Mouse (Mus musculus): ENCODE data around the gene Amn. TPM values are rescaled to one million over a fixed set of nuclear protein-coding genes. Genes with fewer than 3 reads are reported as not detected.

Amn gene
- polyA plus RNA-seq (2012; rRNA removed), result 0.43 and 0.66 TPM in 2 replicates

DNA sequence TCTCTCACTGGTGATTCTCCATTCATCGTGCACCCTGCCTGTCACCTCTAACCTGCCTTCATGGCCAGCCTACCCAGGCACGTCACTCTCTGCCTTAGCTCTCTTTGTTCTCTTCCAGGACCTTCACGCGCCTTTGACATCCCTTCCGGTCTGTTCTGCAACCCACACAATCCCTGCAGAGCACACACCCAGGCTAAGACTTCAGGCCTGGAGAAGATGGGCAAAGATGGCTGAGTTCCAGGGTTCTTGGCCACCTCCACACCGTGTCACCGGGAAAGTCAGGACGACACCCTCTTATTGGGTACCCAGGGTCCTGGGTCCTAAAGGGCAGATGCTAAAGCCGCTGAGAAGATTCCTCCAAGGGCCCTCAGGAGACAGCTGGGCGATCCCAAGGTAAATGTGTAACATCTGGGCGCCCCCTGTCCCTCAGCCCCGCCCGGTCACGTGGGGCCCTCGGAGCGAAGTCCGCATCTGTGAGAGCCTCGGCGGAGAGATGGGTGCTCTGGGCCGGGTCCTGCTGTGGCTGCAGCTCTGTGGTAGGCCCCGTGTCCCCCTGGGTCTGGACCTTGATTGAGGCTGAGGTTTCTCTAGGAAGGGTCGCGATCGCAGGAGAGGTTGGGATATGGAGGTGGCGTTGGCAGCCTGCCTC lies at the start of gene Amn:
Amn (plus strand) TSS at position 467 of the 649 bp plus-strand sequence.
- TF ChIP-seq CTCF (IDR thresholded peaks at IDR 0.05; ENCODE audit: insufficient read depth, low read length), result no peak
- no peak for TF ChIP-seq POLR2A (IDR thresholded peaks at IDR 0.05; ENCODE audit: borderline replicate concordance, extremely low read depth, low read depth, low read length)
- no peak for DNase-seq
- no peak within 1 kb of the TSS for H3K4me3 ChIP-seq (replicated peaks; ENCODE audit: extremely low read depth, low read depth, low read length)
- peaks cover 10% of the 10 kb centered on the region for H3K4me1 ChIP-seq (ENCODE audit: control insufficient read depth, insufficient read depth, low read length)
- 30% methylated on average over 25 of the region's 25 CpGs for WGBS

DNA sequence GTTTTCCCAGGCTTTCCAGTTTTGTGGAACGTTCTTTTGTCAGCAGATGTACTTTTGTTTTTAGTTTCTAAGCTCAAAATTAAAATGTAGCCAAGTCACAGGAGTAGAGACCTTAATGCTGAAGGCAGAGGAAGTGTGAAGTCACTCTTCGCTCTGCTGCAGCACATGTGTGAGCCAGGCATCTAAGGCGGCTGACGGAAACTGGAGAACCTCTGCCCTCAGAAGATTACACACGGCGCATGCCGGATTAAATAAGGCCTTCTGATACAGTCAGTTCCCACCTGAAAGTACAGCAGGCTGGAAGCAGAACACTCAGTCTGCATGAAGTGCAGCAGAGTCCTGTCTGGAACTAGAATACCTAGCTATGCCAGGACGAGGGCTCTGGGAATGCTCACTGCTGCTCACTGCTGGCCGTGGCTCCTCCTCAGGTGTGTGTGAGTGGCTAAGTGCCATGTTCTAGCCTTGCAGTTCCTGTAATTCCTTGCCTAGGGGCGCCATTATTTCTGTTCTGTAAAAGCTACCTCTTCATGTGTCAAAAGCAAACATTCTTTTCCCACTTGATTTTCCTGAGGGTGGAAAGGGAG lies 45.6 kb upstream of the Amn start:
- TF ChIP-seq CTCF (IDR thresholded peaks at IDR 0.05; ENCODE audit: insufficient read depth, low read length), result no peak
- Histone ChIP-seq H3K4me1 (ENCODE audit: control insufficient read depth, insufficient read depth, low read length) (no peaks in the 10 kb centered on the region), H3K4me3 (replicated peaks; ENCODE audit: extremely low read depth, low read depth, low read length) (no peak overlapping the region)
- peak; percentile 17 for DNase-seq
- 59% methylated on average over 10 of the region's 10 CpGs for WGBS

DNA sequence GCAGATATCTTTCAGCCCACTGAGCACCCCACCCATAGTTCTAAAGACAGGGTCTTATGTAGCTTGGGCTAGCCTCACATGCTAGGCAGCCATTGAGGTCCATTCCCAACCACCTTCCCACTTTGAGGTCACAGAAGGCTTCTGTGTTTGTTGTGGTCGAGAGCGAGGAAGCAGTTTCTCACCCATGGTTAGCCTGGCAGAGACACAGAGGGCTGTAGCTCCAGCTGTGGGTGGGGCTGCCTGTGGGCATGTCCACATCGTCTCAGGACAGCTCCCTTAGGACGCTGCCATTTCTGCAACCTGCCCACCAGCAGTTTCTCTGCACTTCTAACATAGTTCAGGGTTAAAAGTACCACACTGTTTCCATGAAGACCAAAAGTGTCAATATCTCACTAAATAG lies 43.5 kb upstream of the Amn start:
- no peaks in the 10 kb centered on the region for H3K4me1 ChIP-seq (ENCODE audit: control insufficient read depth, insufficient read depth, low read length)
- TF ChIP-seq POLR2A (IDR thresholded peaks at IDR 0.05; ENCODE audit: borderline replicate concordance, extremely low read depth, low read depth, low read length), result no peak
- no peak for TF ChIP-seq CTCF (IDR thresholded peaks at IDR 0.05; ENCODE audit: insufficient read depth, low read length)
- 45% methylated on average over 4 of the region's 4 CpGs for WGBS
- no peak overlapping the region for H3K4me3 ChIP-seq (replicated peaks; ENCODE audit: extremely low read depth, low read depth, low read length)
- no peak for DNase-seq

DNA sequence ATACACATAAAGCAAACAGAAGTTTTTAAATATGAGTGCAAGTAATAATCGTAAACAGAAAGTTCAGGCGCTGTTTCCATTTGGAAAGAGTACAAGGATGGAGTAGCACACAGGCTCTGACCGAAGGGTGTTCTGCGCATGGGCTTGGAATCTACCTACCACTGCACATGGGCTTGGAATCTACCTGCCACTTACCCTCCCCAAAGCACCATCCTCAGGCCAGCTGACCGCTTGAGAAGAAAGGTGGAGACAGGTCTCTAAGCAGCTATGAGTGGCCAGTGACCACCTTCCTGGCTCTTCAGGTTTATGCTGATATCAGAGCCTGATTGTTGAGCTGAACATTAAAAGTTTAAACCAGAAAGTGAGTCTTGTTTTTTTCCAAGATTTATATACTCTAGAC lies 42.4 kb upstream of the Amn start:
- TF ChIP-seq CTCF (IDR thresholded peaks at IDR 0.05; ENCODE audit: insufficient read depth, low read length), result no peak
- no peak for TF ChIP-seq POLR2A (IDR thresholded peaks at IDR 0.05; ENCODE audit: borderline replicate concordance, extremely low read depth, low read depth, low read length)
- no peak for DNase-seq
- H3K4me1 ChIP-seq (ENCODE audit: control insufficient read depth, insufficient read depth, low read length), result no peaks in the 10 kb centered on the region
- WGBS, result 76% methylated on average over 5 of the region's 5 CpGs
- no peak overlapping the region for H3K4me3 ChIP-seq (replicated peaks; ENCODE audit: extremely low read depth, low read depth, low read length)

DNA sequence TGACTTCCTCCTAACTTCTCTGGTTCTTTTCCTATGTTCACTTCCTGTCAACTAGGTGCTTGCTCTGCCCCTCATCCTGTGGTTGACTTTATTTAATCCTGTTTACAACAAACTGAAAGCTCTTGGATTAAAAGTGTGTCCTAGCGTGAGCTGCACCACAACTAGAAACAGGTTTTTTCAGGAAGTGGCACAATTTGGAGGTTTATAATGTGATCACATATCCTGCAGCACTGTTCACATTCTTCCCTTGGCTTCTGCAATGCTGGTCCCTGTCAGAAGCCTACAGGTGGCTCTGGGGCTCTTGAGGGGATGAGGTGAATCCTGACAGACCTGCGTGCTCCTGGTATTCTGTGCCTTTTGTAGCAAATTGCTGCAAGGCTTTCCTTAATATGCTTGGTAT lies 40.1 kb upstream of the Amn start:
- Histone ChIP-seq H3K4me3 (replicated peaks; ENCODE audit: extremely low read depth, low read depth, low read length) (no peak overlapping the region), H3K4me1 (ENCODE audit: control insufficient read depth, insufficient read depth, low read length) (peaks cover 3% of the 10 kb centered on the region; the same call in 1 of the 2 replicates)
- no peak for DNase-seq
- 76% methylated on average over 2 of the region's 2 CpGs for WGBS
- TF ChIP-seq CTCF (IDR thresholded peaks at IDR 0.05; ENCODE audit: insufficient read depth, low read length) (no peak), POLR2A (IDR thresholded peaks at IDR 0.05; ENCODE audit: borderline replicate concordance, extremely low read depth, low read depth, low read length) (no peak)

DNA sequence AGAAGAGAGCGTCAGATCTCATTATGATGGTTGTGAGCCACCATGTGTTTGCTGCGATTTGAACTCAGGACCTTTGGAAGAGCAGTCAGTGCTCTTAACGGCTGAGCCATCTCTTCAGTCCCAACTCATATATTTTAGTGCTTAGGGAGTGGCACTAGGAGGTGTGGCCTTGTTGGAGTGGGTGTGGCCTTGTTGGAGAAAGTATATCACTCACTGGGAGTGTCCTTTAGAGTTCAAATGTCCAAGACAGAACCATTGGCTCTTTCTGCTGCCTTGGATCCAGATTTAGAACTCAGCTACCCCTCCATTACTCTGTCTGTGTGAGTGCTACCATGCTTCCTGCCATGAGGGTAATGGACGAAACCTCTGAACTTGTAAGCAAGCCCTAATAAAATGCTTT lies 37.1 kb upstream of the Amn start:
- Histone ChIP-seq H3K4me3 (replicated peaks; ENCODE audit: extremely low read depth, low read depth, low read length) (no peak overlapping the region), H3K4me1 (ENCODE audit: control insufficient read depth, insufficient read depth, low read length) (peaks cover 3% of the 10 kb centered on the region; the same call in 1 of the 2 replicates)
- TF ChIP-seq CTCF (IDR thresholded peaks at IDR 0.05; ENCODE audit: insufficient read depth, low read length) (no peak), POLR2A (IDR thresholded peaks at IDR 0.05; ENCODE audit: borderline replicate concordance, extremely low read depth, low read depth, low read length) (no peak)
- DNase-seq, result no peak
- 90% methylated on average over 4 of the region's 4 CpGs for WGBS

DNA sequence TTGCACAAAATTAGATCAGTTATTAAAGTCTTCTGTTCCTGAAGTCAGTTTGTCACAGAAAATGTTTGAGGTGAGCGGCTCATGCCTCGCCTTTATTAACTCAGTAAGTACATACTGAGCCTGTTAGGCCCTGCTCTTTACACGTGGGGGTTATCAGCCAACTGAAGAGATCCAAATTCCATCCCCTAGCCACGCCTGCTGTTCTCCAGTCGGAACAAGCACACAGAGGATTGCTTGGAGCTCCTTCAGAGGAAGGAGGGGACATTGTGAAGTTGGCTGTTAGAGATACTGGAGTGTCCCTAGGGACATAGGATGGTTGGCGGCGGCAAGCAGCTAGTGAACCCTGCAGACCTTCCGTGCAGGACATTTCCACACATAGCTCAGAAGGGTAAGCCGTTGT lies 36.5 kb upstream of the Amn start:
- H3K4me3 ChIP-seq (replicated peaks; ENCODE audit: extremely low read depth, low read depth, low read length), result no peak overlapping the region
- 61% methylated on average over 9 of the region's 9 CpGs for WGBS
- no peak for TF ChIP-seq POLR2A (IDR thresholded peaks at IDR 0.05; ENCODE audit: borderline replicate concordance, extremely low read depth, low read depth, low read length)
- no peak for TF ChIP-seq CTCF (IDR thresholded peaks at IDR 0.05; ENCODE audit: insufficient read depth, low read length)
- peaks cover 3% of the 10 kb centered on the region; the same call in 1 of the 2 replicates for H3K4me1 ChIP-seq (ENCODE audit: control insufficient read depth, insufficient read depth, low read length)
- DNase-seq, result peak; percentile 29

DNA sequence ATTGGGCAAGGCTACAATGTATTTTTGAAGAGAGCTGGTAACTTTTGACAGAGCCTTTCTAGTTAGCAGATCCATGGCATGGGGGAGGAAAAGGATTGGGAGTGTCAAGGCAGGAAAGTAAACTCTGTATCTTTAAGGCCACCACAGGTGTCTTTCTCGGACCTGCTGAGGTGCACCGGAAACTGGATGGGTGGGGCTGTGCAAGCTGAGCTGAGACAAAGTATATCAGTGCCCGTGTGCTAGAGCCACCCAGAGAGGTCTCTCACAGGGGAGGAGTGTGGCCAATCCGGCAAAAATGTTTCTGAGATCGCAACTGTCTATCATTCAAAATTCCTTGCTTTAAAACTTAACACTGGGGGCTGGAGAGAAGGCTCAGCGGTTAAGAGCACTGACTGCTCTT lies 35.3 kb upstream of the Amn start:
- peaks cover 3% of the 10 kb centered on the region; the same call in 1 of the 2 replicates for H3K4me1 ChIP-seq (ENCODE audit: control insufficient read depth, insufficient read depth, low read length)
- no peak for DNase-seq
- H3K4me3 ChIP-seq (replicated peaks; ENCODE audit: extremely low read depth, low read depth, low read length), result no peak overlapping the region
- WGBS, result 91% methylated on average over 6 of the region's 6 CpGs
- no peak for TF ChIP-seq POLR2A (IDR thresholded peaks at IDR 0.05; ENCODE audit: borderline replicate concordance, extremely low read depth, low read depth, low read length)
- no peak for TF ChIP-seq CTCF (IDR thresholded peaks at IDR 0.05; ENCODE audit: insufficient read depth, low read length)

DNA sequence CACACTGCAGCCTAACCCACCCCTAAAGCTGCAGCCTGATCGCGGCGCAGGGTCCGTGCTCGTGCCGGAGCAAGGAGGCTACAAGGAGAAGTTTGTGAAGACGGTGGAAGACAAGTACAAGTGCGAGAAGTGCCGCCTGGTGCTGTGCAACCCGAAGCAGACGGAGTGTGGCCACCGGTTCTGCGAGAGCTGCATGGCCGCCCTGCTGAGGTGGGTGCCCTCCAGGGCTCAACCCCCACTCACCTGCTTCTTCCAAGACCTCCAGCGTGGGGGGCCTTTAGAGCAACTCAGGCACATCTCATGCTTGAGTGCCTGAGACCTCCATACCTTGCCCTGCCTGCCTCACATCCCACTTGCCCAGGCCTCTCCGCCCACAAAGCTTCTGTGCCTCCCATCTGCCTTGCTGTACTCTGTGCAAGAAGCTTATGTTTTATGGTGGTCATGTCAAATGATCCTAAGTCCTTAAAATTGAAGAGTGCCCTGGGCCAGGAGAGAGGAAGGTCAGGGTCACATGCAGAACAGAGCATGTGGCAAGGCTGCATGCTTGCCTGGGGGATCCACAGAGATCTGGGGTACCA lies 33.2 kb upstream of the Amn start:
- TF ChIP-seq CTCF (IDR thresholded peaks at IDR 0.05; ENCODE audit: insufficient read depth, low read length), result no peak
- no peak for TF ChIP-seq POLR2A (IDR thresholded peaks at IDR 0.05; ENCODE audit: borderline replicate concordance, extremely low read depth, low read depth, low read length)
- 97% methylated on average over 16 of the region's 16 CpGs for WGBS
- no peak for DNase-seq
- Histone ChIP-seq H3K4me3 (replicated peaks; ENCODE audit: extremely low read depth, low read depth, low read length) (no peak overlapping the region), H3K4me1 (ENCODE audit: control insufficient read depth, insufficient read depth, low read length) (peaks cover 3% of the 10 kb centered on the region; the same call in 1 of the 2 replicates)

DNA sequence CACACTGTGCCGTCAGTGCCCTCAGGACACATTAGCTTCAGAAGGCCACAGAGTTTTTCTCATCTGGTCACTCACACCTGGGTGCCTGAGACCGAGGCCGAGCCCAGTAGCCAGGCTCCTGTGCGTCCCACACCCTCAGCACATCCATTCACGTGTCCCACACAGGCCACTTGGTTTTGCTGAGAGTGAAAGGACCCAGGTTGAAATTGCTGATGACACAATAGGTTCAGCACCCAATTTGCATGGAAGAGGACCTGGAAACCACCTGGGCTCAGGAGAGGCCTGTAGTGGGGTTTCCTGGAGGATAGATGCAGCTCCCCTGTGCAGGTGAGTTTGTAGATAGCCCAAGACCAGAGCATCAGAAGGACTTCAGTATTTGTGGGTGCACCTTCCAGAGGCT lies 32.5 kb upstream of the Amn start:
- H3K4me3 ChIP-seq (replicated peaks; ENCODE audit: extremely low read depth, low read depth, low read length), result no peak overlapping the region
- no peak for TF ChIP-seq POLR2A (IDR thresholded peaks at IDR 0.05; ENCODE audit: borderline replicate concordance, extremely low read depth, low read depth, low read length)
- no peak for TF ChIP-seq CTCF (IDR thresholded peaks at IDR 0.05; ENCODE audit: insufficient read depth, low read length)
- 82% methylated on average over 5 of the region's 5 CpGs for WGBS
- H3K4me1 ChIP-seq (ENCODE audit: control insufficient read depth, insufficient read depth, low read length), result peaks cover 3% of the 10 kb centered on the region; the same call in 1 of the 2 replicates
- no peak for DNase-seq

Data from lung, adult 2 months (tissue).